Mouse (Mus musculus) ES-Bruce4 (cell line): ENCODE measurements around the gene Farsb. TPM values are rescaled to one million over a fixed set of nuclear protein-coding genes. Genes with fewer than 3 reads are reported as not detected.

Experiments used
- H3K27ac ChIP-seq: 2 replicates; pipeline ENCODE4 v1.5.1; 2012; ENCODE audit warnings: low read length, inconsistent platforms; ENCODE audit not compliant: insufficient read depth
- H3K27me3 ChIP-seq: 2 replicates; pipeline ENCODE4 v1.6.1; 2012; ENCODE audit warnings: mild to moderate bottlenecking, low read length, inconsistent platforms; ENCODE audit not compliant: control insufficient read depth, poor library complexity, insufficient read depth, severe bottlenecking
- H3K36me3 ChIP-seq: 2 replicates; pipeline ENCODE4 v1.6.1; 2012; ENCODE audit warnings: inconsistent platforms, mild to moderate bottlenecking, low read length, moderate library complexity; ENCODE audit not compliant: control insufficient read depth, poor library complexity, insufficient read depth, severe bottlenecking
- H3K4me1 ChIP-seq: one replicate; pipeline ENCODE4 v1.8.1; 2011; ENCODE audit warnings: low read length; ENCODE audit not compliant: control insufficient read depth, insufficient read depth
- H3K4me3 ChIP-seq: 2 replicates; pipeline ENCODE4 v1.5.1; 2011; ENCODE audit warnings: low read depth, mild to moderate bottlenecking, low read length
- H3K9ac ChIP-seq: 2 replicates; pipeline ENCODE4 v1.6.1; 2012; ENCODE audit warnings: low read depth, mild to moderate bottlenecking, inconsistent platforms; ENCODE audit not compliant: poor library complexity, severe bottlenecking
- H3K9me3 ChIP-seq: replicated peaks from 2 replicates; pipeline ENCODE4 v1.6.1; 2012; ENCODE audit warnings: mild to moderate bottlenecking, low read length, inconsistent platforms; ENCODE audit not compliant: control insufficient read depth, poor library complexity, insufficient read depth, severe bottlenecking
- CTCF ChIP-seq: IDR thresholded peaks from one replicate; pipeline ENCODE4 v1.8.1; 2011; ENCODE audit warnings: low read depth, low read length
- EP300 ChIP-seq: IDR thresholded peaks from 2 replicates; pipeline ENCODE4 v1.6.1; 2011; ENCODE audit warnings: low read depth, low read length; ENCODE audit not compliant: insufficient read depth
- POLR2A ChIP-seq: IDR thresholded peaks from one replicate; pipeline ENCODE4 v1.8.1; 2011; ENCODE audit warnings: low read length; ENCODE audit not compliant: insufficient read depth
- polyA plus RNA-seq: library from polyadenylated mRNA; stranded (reverse); fragments of >200 nt; gene quantifications from 2 replicates; pipeline ENCODE4 v1.2.4, GENCODE M21; 2011; ENCODE audit warnings: low read depth; ENCODE audit not compliant: missing spikeins, insufficient read depth, insufficient read length

The Farsb gene
- polyA plus RNA-seq, 1 experiment: 179 TPM

DNA sequence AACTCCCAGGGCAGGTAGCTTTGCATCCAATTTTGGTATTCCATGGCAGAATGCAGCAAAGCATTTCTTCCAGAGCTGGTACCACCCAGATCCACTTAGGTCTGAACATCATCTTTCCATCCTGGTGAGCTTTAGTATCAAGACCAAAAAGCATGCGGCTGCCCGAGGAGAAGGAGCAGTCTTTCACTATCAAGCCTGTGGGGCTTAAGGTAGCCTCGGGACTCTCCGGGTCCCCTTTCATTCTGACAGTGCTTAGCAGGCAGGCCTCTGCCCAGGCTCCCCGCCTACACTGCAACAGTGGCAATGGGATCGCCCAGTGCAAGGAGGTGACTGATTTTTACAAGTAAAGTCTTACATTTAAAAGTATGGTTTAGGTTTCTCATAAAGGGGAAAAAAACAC is 36.2 kb downstream of the Farsb start:
- no peak overlapping the region for H3K9ac ChIP-seq
- H3K4me3 ChIP-seq: no peak overlapping the region
- H3K9me3 ChIP-seq: no peaks in the 10 kb centered on the region
- no peaks in the 10 kb centered on the region for H3K4me1 ChIP-seq
- TF ChIP-seq POLR2A (no peak), EP300 (no peak), CTCF (no peak)
- H3K27ac ChIP-seq: no peak overlapping the region
- no peaks in the 10 kb centered on the region for H3K27me3 ChIP-seq
- peaks cover 50% of the 10 kb centered on the region for H3K36me3 ChIP-seq

- TF ChIP-seq CTCF (no peak), POLR2A (no peak), EP300 (no peak)
- Histone ChIP-seq H3K36me3 (peaks cover 46% of the 10 kb centered on the region), H3K27me3 (no peaks in the 10 kb centered on the region), H3K9ac (no peak overlapping the region), H3K27ac (no peak overlapping the region), H3K4me3 (no peak overlapping the region), H3K9me3 (no peaks in the 10 kb centered on the region), H3K4me1 (no peaks in the 10 kb centered on the region)
Observed at GRCm38 (mm10) chr1:78451070-78451854, 37.4 kb downstream of the Farsb start.

DNA sequence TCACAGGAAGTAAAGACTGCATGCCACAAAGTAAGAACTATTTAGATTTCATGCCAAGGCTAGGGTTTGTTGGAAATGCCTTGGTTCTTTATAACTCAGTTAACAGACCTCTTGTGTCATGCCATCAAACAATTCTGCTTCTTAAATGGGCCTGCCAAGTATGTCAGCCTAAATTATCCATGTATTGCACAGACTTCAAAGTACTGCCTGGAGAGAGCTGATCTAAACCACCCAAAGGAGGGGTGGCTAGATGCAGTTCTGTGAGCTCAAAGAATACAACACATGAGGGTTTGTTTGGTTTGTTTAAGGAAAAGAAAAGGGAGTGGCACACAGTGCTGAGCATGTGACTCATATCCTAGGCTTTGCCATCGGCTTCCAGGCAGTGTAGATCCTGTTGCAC is 40.6 kb downstream of the Farsb start:
- TF ChIP-seq EP300 (no peak), CTCF (no peak), POLR2A (no peak)
- H3K36me3 ChIP-seq: peaks cover 45% of the 10 kb centered on the region
- H3K27me3 ChIP-seq: no peaks in the 10 kb centered on the region
- no peak overlapping the region for H3K27ac ChIP-seq
- no peak overlapping the region for H3K4me3 ChIP-seq
- no peaks in the 10 kb centered on the region for H3K4me1 ChIP-seq
- H3K9ac ChIP-seq: no peak overlapping the region
- H3K9me3 ChIP-seq: no peaks in the 10 kb centered on the region

- Histone ChIP-seq H3K4me1 (no peaks in the 10 kb centered on the region), H3K36me3 (peaks cover 42% of the 10 kb centered on the region), H3K27ac (no peak overlapping the region), H3K27me3 (no peaks in the 10 kb centered on the region), H3K9me3 (no peaks in the 10 kb centered on the region), H3K9ac (no peak overlapping the region), H3K4me3 (no peak overlapping the region)
- TF ChIP-seq CTCF (no peak), EP300 (no peak), POLR2A (no peak)
Observed at GRCm38 (mm10) chr1:78446742-78447141, 42.0 kb downstream of the Farsb start.

GRCm38 (mm10) chr1:78446232-78446631 is 42.5 kb downstream of the Farsb start:
- Histone ChIP-seq H3K27ac (no peak overlapping the region), H3K27me3 (no peaks in the 10 kb centered on the region), H3K36me3 (peaks cover 44% of the 10 kb centered on the region), H3K9me3 (no peaks in the 10 kb centered on the region), H3K4me3 (no peak overlapping the region), H3K4me1 (no peaks in the 10 kb centered on the region), H3K9ac (no peak overlapping the region)
- TF ChIP-seq EP300: no peak
- TF ChIP-seq CTCF: no peak

GRCm38 (mm10) chr1:78443056-78443455 is 45.6 kb downstream of the Farsb start:
- Histone ChIP-seq H3K36me3 (peaks cover 38% of the 10 kb centered on the region), H3K9me3 (no peaks in the 10 kb centered on the region), H3K4me1 (no peaks in the 10 kb centered on the region), H3K4me3 (no peak overlapping the region), H3K9ac (no peak overlapping the region), H3K27me3 (no peaks in the 10 kb centered on the region), H3K27ac (no peak overlapping the region)
- TF ChIP-seq EP300 (no peak), CTCF (no peak), POLR2A (no peak)
